Mouse (Mus musculus): ENCODE data around the gene Gkn1.

The Gkn1 gene

DNA sequence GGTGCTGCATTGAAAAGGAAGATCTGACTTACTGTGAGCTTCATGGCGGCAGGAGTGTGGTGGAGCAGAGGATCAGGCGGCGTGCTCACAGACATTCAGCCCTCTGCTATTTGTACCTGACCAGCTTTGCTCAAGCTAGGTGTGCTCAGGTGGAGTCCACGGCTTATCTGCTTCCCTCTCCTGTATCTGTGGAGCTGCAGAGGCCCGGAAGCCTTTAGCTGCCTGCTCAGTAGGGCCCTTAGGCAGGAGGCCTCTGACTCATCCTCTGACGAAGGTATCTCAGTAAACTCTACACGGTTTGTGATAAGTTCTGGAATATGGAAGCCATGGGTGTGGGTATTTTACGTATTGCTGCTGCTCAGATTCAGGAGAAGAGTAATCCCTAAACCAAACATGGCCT is at the start of gene Gkn1:
Gene Gkn1 (minus strand): TSS at position 114 of the 400 bp plus-strand sequence.
- no peak for DNase-seq (ENCODE audit: low read depth, low spot score)

DNA sequence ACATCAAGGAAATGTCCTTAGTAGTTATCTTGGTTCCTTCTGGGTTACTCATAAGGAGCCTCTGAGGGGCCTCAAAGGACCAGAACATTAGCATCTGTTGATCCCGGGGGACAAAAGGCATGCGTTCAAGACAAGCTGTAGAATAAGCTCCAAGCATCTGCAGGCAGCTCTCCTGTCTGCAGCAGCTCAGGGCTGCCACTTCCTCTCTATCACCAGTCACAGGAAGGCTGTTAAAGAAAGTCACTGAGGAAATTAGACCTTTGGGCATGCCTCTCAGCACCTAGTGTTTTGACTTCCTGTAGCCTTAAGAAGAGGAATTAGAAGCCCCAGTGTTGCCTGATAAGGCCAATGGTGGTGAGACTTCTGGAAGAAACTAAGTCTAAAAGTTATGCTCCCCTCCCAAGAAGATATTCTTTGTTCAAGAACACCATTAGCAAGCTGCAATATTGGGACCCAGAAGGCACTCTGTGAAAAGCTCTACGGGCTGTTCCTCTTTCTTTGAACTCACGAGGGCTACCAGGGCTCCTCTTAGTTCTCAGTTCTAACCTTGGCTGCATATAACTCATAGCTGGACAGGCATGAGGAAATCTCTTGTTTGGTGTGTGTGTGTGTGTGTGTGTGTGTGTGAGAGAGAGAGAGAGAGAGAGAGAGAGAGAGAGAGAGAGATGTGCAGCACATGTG is 49.3 kb upstream of the Gkn1 start:
- no peak for DNase-seq (ENCODE audit: low read depth, low spot score)

GRCm38 (mm10) chr6:87399137-87399536 is 48.4 kb upstream of the Gkn1 start:
- DNase-seq (ENCODE audit: low read depth, low spot score): peak; percentile 50

DNA sequence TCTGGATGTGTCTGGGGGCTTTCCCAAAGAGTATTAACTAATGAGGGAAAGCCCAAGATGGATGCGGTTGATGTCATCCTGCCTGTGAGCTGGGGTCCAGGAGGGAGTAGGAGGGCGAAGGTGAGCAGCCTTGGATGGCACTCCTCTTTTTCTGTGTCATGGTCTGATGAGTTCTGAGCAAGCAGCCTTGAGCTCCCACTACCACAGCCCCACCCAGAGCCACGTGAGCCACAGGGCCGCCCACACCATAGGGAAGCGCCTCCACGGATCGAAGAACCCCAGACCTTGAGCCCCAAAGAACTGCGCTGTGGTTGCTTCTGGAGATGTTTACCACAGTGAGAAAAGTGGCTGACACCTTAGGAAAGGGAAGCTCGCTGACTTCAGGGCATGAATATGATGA is 44.0 kb upstream of the Gkn1 start:
- no peak for DNase-seq (ENCODE audit: low read depth, low spot score)

DNA sequence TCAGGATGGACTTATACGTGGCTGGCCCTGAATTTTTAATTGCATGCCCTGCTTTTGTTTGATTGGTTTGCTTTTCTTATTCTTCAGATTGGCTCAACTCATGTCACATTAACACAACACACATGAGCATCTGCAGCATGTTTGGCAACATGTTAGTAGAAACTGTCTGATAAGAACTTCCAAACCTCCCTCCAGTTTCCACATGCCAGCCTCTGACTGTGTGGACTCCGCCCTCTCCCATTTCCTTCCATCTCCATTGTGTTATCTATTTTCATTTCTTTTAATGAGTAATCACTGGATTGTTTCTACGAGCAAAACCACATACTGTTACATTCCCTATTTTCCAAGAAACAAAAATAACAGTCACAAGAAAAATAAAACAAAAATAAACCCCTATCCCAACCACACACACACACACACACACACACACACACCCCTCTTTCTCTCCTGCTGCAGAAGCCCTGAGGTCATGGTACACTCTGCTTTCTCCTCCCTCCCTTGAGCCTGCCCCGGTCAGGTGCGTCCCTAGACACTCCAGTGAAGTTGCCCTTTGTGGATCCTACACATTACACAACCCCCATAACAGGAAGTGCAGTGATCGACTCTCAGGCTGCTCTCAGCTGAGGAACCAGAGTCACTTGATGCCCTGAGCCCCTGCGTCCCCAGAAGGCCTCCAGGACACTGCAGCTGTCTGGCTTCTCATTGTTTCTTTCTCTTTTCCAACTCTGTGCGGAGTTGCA is 42.9 kb upstream of the Gkn1 start:
- DNase-seq (ENCODE audit: low read depth, low spot score): no peak

DNA sequence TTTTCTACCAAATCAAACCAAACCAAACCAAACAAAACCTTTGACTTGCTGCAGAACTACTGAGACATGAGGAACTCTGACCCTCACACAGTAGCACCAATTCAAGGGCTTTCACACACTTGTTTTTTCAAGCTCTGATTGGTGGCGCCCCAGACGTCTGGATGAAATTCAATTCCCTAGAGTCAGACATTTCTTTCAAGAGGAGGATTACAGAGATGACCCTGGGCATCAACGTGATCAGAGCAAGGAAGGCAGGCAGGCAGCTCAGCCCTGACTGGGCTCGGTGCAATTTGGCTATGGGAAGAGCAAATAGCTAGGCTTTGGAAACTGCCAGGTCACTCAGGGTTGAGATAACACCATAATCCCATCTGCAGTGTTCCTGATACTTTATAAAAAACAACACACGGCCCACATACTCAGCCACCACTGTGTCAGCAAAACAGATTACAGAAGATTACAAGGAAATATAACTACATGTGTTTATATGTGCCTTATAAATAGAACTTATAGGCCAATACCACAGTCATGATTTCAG is 38.8 kb upstream of the Gkn1 start:
- no peak for DNase-seq (ENCODE audit: low read depth, low spot score)

DNA sequence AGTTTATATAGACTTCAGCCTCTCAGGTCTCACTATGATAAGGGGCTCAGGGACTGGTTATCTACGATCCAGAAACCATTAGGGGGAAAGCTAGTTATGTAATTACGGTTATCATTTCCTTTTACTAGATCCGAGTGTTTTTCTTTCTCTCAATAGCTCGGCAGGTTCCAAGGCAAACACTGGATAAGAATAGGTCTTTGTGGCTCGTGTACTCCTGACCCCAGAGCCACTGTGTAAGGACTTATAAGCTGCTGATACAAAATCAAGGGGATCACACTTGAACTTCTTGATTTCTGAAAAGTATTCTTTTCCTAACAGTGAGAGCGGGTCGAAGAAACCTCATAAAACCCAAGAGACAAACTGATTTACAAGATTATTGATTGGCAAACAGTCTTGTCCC is 38.1 kb upstream of the Gkn1 start, which contains the start of gene Gkn3:
Gene Gkn3 (minus strand): TSS at position 59 of the 400 bp plus-strand sequence.
- no peak for DNase-seq (ENCODE audit: low read depth, low spot score)

DNA sequence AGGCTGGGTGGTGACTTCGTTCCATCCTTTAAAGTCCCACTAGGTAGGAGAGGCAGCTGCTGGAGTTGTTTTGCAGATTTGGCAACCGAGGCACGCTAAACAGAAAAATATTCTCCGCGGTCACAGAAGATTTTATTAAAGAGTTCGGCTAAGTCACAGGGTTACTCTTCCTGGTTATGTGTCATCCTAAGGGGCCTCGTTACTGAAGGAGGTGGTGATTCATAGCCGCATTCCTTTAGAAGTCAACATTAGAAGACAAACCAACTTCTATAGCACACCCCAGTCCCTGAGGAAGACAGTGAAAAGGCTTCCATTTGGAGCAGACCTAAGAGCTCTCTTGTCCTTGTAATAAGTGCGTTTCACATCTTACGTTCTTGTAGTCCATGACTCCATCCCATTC is 35.9 kb upstream of the Gkn1 start:
- no peak for DNase-seq (ENCODE audit: low read depth, low spot score)

DNA sequence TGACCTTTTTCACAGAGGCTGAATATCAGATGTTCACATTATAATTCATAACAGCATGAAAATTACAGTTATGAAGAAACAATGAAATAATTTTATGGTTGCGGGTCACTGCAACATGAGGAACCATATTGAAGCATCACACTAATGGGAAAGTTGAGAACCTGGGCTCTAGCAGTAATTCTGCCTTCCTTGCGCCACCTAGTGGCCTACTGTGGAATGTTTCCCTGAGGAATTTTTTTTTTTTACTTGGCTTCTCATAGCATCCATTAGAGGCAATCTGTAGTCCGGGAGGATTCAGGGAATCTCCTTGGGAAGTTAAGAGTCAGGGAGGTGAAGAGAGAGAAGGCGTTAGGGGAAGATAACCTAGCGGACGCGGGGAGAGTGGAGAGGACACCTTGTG is 35.5 kb upstream of the Gkn1 start:
- peak; percentile 34 for DNase-seq (ENCODE audit: low read depth, low spot score)

DNA sequence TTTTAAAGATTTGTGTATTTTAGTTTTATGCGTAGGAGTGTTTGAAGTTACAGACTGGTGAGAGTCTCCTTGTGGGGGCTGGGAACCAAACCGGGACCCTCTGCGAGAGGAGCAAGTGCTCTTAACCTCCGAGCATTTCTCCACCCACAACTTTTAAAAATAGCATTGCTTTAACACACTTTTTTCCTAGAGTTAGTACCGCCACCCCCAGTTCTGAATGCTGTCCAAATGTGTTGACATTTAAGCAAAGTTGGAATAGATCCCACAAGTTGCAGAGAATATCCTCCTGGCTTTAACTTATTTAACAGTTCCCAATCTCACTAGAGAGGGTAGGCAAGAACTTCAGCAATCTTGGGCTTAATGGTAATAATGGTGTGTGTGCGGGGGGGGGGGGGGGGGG is 34.0 kb upstream of the Gkn1 start:
- no peak for DNase-seq (ENCODE audit: low read depth, low spot score)

GRCm38 (mm10) chr6:87383926-87384691 is 33.4 kb upstream of the Gkn1 start:
- no peak for DNase-seq (ENCODE audit: low read depth, low spot score)

DNA sequence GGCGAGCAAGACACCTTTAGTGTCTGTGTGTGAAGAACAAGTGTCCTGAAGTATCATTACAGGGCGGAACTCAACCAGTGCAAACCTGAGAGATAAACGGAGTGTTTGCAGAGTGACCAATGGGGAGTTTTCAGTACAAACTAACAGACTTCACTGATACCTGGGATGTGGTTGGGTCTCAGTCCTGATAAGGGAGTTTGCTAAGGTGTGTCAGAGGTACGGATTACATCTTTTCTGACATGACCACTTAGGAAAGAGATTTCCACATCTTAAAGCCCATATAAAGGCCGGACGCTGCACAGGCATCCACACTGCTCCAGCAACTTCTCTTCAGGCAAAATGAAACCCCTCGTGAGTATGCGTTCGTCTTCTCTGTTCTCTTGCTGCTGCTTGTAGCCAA is 22.3 kb upstream of the Gkn1 start, which contains the start of gene Gkn2:
Gene Gkn2 (plus strand): TSS at position 301 of the 400 bp plus-strand sequence.
- DNase-seq (ENCODE audit: low read depth, low spot score): no peak

- no peak for DNase-seq (ENCODE audit: low read depth, low spot score)
These were observed 18.5 kb upstream of the Gkn1 start for GRCm38 (mm10) chr6:87369223-87369622.

- DNase-seq (ENCODE audit: low read depth, low spot score): peak; percentile 47
These were observed 3.7 kb upstream of the Gkn1 start for GRCm38 (mm10) chr6:87354441-87354840.

DNA sequence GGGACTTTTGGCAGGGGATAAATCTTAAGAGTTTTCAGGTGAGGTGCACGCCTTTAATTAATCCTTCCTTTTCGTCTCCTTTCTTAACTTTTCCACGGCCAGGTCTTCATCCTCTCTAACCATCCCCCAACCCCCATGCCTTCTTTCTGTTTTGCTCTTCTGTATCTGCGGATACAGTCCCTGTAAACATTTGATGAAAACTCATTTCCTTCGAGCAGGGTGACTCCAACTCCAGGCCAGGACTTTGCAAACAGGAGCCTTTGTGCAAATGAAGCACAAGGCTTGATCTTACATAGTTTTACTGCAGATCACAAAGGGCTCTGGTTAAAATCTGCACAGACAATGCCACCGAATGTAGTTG is 14.8 kb downstream of the Gkn1 start:
- no peak for DNase-seq (ENCODE audit: low read depth, low spot score)

DNA sequence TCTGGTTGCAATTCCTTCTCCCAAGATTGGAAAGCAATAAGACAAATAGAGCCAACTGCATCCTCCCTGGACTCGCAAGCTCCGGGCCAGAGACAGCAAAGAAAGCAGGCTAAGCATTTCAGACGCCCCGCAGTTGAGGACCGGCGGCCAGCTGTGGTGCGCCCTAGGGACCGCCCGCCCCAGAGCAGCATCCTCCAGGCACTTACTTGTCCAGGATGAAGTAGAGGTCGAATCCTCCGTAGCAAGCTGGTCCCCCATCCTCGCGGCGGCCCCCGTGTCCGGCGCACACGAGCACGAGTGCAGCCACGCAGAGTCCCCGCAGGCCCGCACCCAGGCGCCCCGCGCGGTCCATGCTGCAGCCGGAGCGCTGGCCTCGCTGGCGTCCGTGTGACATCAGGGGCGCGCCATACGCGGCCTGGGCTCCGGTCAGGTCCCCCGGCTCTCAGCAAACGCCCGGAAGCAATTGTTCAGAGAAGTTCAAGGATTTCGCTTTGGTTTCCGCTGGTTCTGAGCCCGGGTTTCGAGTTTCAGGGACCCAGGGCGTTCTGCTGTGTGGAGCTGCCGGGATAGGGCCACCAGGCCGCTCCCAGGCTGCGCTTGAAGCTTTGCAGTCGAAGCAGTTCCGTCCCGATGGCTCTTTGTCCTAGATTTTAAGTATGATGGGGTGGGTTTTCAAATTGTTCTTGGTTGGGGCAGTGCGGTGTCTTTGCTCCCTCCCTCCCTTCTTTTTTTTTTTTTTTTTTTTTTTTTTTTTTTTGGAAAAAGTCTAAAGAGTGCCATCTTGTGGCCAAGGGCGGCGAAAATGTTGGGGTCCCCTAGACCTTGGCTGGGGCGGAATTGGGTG is 15.4 kb downstream of the Gkn1 start, which contains the start of gene Antxr1:
Gene Antxr1 (minus strand): TSS at position 731 of the 844 bp plus-strand sequence.
- DNase-seq (ENCODE audit: low read depth, low spot score): peak; percentile 44

GRCm38 (mm10) chr6:87334361-87335090 is 16.2 kb downstream of the Gkn1 start:
- peak; percentile 57 for DNase-seq (ENCODE audit: low read depth, low spot score)

DNA sequence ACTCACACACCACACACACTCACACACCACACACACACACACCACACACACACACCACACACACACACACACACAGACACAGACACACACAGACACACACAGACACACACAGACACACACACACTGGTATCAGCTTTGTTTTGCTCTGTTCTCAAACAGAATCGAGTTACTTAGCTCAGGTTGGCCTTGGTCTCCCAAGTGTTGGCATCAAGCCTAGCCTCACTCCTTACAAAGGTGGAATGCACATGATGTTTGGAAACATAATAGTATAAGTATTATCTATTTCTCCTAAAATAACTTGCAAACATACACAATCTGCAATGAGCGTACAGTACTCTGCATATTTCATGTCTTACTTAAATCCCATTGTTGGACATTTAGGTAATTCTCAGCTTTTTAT is 18.4 kb downstream of the Gkn1 start:
- no peak for DNase-seq (ENCODE audit: low read depth, low spot score)

- no peak for DNase-seq (ENCODE audit: low read depth, low spot score)
These were observed 22.2 kb downstream of the Gkn1 start for GRCm38 (mm10) chr6:87328265-87329173.

Data from skeletal muscle tissue, adult 2 months (tissue).